Mouse (Mus musculus): ENCODE measurements around the gene Capn15.

The Capn15 gene

DNA sequence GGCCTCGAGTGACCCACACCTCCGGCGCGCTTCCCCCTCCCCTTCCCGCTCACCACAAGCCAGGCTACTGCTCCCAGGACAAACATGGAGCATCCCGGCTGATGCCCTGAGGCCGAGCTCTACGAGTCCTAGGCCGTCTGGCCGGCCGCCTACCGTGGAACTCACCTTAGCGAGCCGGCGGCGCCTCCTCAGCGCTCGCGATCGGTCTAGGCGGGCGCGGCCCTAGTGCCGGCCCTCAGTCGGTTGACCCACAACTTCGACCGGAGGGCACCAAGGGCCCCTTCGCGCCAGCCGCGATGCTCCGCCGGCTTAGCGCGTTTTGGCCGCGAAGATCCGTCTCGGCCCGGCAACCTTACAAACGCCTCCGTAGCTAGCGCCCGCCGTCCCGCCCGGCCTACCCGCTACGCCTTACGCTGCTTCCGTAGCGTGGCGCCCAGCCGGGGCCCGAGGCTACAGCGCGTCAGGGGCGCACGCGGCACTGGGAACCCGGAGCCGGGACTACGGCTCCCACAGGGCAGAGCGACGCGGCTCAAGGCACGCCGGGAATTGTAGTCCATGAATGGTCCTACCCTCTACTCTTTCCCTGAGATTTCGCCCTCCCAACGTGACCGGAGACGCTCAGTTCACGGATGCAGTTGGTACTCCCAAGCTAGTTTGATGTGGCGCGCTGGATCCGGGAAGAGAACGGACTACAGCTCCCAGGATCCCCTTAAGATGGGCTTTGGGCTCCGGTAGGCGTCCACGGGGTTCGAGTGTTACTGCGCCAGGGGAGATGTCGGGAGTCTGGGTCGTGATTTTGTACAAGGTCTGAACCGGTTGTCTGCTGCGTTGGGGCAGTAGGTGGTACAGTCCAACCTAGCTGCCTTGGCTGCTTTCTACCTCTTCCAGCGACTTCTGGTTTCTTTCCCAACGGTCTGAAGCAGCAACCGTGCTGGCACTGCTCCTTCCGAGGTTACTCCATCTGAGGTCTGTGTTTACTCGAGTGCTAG is at the start of gene Capn15:
Gene Capn15 (minus strand): TSS at position 491 of the 989 bp plus-strand sequence.
- DNase-seq = peak; percentile 96

DNA sequence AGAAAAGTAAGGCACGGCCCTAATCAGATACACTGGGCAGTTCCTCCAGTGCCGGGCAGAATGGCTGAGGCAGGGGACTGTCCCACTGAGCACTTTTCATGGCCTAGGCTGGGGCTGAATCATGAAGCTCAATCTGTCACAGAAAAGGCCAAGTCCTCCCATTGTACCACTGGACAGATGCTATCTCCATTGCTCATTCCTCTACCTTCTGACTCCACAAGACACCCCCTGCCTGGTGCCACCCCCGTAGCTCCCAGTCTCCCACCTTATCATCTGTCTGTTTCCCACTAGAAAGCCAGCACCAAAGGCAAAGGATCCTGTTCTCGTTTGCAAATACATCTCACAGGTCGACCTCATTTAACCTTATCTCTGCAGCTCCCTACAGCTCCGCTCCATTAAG is 46.4 kb upstream of the Capn15 start:
- DNase-seq = no peak

DNA sequence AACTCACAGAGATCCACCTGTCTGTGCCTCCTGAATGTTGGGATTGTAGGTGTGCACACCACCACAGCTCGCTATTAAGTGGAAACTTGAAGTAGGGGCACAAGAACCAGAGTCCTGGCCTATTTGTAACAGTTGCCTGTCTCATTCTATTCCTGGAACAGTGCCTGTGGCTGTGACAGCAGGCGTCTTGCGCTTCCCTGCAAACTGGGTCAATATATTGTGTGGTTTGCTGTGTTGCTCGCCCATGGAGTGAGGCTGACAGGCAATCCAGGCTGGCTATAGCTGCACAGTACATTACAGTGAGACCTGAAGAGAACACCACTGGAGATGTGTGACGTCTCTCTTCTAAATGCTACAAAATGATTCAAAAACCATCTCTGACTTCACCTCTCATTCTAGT is 46.0 kb upstream of the Capn15 start:
- DNase-seq = no peak

DNA sequence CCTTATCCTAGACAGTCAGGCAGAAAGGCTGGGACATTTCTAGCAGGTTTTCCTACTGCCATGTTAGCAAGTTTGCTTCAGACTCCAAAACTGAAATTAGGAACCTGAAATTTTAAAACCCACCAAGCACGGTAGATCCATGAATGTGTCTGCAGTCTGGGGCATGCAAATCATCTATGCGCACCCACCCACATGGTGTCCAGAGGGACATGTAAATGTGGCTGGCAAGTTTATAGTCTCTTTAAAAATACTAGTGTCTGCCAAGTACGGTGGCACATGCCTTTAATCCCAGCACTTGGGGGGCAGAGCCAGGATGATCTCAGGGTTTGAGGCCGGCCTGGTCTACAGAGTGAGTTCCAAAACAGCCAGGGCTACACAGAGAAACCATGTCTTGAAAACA is 42.7 kb upstream of the Capn15 start:
- no peak for DNase-seq

DNA sequence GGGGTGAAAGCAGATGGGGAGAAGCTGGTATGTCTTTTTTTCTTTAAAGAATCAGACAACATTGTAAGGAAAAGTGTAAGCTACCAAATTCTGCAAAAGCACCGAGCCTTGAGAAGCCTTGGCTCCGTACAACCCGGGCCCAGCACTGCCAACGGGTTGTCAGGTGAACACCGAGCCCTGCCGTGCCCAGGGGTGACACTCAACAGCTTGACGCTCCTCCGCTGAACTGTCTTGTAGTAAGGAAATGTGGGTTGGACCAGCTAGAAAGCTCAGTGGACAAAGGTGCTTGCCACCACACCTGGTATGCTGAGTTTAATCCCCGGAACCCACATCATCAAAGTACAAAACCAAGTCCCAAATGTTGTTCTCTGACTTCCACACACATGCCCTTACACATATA is 39.1 kb upstream of the Capn15 start:
- DNase-seq = peak; percentile 45 to 64

DNA sequence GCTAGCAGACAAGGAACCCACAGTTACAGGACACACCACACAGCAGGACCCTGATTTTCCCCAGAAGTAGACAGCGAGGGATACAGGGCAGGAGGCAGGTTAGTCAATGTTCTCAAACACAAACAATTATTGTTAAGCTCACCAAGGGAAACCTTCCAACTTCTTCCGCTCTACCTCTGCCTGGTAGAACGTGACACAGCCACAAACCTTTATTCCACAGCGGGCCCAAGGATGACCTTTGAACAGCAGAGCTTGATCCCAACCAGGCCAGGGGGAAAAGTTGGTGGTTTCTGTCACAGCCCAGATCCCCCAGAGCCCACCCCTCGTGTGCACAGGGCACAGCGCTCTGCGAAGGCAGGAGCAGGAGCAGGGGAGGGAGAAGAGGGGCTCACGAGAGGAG is 38.4 kb upstream of the Capn15 start:
- peak; percentile 59 to 67 for DNase-seq

DNA sequence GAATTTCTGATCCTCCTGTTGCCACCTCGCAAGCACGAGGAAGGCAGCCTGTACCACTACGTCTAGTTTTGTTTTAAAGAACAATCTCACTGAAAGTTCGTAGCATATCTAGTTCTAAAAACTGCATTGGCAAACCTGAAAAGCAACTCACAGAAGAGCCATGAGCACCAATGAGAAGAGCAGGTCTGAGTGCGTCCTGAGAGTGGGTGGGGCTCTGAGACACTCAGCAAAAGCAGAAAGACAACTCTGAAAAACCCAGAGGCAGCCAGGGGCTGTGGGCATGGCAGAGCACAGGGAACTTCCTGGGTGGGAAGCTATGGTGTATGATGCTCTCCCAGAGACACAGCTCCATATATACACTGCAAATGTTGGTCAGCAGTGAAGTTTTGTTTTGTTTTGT is 37.6 kb upstream of the Capn15 start:
- peak in 1 of 2 experiments; percentile 54 for DNase-seq

DNA sequence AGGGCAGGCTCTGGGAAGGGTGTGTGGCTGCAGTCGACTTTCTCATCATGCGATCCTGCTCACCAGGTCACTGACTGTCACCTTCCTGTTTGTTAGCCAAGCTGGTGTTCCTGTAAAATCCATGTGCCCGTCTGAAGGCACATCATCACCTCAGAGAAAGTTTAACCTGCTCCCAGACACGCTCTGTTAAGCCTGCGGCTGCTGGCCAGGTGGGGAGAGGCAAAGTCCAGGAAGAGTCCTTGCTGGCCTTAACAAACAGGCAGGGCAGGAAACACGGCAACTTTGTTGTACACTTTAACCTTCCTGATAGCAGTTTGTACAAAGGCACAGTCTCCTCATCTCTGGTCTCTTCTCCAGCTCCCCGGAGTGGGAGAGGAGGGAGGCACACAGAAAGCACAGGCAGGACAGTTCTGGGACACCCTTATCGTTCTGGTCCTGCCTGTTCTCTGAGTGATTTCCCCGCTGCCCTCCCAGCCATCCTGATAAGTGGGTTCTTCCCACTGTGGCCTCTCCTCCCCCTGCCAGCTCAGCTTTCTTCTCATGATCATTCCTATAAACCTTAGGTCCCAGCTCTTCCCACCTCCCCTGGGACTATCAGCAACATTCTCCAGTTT is 36.2 kb upstream of the Capn15 start:
- DNase-seq = peak; percentile 85 to 92

DNA sequence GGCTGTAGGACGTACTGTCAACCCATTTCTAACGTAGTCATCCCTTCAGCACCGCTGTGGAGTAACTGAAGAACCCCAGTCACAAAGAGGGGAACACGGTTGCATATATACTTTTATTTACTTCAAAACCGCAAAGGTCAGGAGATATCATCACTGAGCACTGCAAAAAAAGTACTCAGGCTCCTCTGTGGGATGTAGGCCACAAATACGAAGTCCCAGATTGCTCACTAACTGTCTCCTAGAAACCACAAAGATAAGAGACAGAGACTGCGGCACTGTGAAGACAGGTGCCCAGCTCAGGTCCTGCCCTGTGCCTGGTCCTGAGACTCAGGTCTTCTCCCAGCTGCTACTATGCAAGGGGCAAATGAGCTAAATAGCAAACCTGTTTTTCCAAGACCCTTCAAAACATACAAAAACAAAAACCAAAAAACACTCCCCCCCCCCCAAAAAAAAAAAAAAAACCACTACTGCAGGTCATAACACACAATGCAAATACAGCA is 35.3 kb upstream of the Capn15 start:
- DNase-seq = no peak

DNA sequence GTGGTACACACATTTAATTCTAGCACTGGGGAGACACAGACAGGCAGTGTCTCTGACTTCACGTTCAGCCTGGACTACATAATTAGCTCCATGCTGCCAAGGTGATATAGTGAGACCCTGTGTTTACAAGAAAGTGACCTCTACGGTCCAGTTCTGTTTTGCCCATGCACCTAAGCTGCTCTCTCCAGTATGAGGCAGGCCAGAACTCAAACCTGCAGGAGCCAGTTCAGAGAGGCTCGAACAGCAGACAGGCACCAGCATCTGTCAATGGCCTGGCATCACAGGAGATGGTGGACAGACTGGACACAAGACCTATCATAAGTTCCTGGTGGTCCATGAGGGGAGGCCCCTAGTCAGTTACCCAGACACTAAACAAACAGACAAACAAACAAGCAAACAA is 32.8 kb upstream of the Capn15 start:
- peak in 1 of 2 experiments; percentile 44 for DNase-seq

DNA sequence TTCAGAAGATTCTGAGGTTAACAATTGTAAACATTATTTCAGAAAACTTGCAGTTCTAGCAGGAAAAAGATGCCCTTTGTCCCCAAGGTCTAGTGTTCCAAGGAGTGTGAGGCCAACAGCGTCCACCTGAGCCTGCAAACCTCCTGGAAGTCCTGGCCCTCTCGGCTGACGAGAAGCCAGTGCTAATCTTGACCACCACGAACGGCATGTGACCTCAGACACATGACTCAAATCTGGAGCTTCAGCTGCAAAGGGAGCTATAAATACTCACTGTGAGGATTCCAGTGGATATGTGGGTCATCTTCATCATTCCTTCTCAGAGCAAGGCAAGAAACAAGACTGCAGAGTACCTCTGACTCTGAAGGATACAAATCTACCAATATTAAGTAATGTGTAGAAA is 32.4 kb upstream of the Capn15 start:
- DNase-seq = peak; percentile 85 to 92

DNA sequence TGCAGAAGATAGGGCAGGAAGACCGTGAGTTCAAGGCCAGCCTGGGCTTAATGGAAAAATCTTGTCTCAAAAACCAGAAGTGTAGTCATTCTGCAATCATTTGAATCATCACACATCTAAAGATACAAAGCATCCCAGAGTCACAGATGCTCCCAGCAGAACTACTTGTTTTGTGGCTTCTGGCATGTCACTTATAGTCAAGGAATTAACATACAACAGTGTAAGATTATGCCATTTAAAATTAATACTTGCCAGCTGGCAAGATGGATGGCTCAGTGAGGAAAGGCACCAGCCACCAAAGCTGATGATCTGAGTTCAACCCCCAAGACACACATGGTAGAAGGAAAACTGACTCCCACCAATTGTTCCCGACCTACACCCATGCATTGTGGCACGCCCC is 31.4 kb upstream of the Capn15 start:
- no peak for DNase-seq

DNA sequence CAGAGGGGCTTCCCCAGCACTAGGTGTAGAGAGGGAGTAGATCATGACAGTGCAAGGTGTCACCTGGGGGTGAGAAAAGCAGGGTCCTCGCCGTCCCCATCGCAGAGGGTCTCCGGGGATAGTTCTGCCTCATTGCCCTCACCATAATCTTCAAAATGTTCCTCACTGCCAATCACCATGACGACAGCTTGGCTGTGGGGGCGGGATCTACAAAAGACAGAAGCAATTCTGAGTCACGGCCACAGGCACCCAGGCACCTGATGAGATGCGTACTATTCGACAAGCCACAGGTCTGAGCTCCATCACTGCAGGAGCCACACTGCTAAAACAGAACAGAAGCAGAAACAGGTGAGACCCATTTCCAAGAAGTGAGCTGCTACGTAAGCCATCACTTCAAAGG is 28.1 kb upstream of the Capn15 start:
- no peak for DNase-seq

DNA sequence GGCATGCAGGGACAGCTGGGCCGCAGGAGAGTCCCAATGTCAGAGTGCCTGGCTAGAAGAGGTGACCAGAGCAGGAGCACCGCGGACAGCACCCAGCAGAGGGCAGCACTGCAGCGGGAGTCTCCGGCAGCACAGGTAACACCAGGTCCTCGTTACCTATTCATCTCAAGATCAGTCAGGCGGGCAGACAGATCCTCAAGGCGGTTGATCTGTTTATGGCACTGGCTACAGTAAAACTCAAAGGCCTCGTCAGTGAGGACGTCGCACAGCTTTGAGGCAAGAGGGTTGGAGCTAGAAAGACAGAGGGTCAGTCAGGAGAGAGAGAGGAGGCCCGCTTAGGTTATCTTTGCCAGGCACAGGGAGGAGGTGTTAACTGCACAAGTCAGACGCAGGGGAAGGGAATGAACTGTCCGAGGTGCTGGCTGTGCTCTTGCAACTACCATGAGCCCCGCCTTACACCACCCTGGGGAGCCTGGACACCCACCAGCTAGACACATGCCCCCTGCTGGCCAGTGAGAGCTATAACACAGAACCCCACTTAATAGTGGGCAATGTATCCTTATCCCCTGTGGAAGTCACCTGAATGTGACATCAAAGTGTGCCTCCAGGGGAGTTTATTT is 26.4 kb upstream of the Capn15 start:
- DNase-seq = peak; percentile 83 to 93

DNA sequence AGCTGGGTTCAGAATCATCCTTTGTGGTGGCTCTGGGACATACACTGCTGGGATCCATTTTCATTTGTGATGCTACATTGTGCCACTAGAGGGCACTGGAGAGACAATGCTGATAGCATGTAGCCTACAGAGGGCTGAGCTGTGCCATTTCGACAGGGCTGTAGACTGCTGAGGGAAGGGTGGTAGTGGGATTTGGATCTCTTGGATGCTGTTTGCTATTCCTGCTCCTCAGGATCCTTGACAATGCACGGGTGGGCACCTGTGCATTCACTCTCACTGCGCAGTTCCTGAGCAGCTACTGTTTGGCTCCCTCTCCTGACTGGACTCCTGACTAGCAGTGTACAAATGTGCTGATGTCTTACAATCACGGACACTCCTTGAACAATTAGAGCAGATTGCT is 23.9 kb upstream of the Capn15 start:
- peak; percentile 77 to 86 for DNase-seq

DNA sequence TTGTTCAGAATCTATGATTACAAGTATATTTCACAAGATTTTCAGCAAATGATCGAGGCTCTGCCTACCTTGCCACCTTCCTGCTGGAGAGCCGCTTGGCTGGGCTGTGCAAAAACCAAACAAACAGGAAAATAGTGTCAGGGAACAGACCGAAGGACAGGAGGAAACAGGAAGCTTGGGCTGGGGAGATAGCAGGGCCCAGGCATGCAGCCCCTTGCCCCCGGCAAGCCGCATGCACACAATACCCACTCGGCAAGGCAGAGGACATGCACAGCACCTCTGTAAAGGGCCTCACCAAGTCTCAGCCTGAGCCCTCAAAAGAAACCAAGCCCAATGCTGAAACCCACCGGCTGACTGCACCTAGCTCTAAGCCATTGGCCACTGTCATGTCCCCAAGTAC is 23.2 kb upstream of the Capn15 start:
- no peak for DNase-seq

DNA sequence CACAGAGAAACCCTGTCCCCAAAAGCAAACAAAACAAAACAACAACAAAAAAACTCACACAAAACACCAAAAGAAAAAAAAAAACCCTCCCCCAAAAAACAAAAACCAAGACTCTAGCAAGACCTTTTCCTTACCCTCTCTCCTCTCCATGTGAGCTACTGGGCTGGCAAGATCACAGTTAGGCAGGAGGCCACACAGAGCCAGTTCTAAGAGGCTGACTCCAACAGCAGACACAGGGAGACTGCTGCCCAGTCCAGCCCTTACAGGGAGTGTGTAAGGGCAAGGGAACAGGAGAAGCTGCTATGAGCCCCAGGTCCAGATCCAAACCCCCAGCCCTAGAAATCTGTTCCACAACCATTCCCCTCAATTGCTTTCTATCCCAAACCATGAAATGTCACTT is 22.7 kb upstream of the Capn15 start:
- DNase-seq = no peak

DNA sequence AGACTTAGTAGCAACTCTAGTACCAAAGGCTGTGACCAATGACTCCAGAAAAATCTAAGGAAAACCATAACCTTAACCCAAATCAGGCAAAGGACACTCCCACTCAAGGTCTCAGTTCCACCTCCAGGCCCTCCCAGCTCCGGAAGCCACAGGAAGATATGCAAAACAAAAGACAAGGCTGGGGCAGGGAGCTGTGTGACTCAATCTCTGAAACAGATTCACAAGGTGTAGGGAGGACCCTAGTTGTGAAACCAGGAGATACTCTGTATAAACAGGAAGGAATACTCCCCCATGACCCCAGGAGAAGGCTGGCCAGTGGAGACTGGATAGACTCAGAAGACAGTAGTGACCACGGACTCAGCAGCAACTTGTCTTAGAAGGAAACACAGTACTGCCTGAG is 22.1 kb upstream of the Capn15 start:
- DNase-seq = peak in 1 of 2 experiments; percentile 8

DNA sequence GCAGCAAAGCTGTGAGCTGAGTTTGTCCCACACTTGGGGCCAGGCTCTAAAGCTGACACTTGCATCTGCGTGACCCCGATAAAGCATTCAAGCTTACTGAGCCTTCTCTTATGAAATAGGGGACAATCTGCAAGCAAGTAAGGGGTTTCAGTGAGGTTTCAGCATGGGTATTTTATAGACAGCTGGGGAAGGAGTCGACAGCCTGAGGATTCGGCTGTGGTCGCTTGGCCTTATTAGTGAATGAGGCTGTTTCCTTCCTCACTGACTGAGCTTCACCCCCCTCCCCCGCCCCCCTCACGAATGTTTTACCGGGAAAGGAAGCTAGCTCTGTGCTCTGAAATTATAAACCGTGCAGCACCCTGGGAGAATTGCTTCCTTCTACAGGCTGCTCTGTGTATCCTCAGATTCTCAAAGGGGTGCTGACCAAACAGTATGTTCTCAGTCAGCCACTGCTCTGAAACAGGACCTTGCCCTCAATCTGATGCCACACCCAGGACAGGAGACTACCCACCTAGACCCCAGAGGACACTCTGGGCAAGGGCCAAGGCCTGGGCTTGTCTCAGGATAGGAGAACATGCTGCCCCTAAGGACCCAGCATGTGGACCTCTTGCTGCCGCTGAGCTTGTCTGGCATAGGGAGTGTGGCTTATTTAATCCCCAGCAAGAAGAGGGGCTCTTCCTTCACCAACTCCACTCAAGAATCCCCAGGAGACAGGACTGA is 20.3 kb upstream of the Capn15 start:
- DNase-seq = peak in 1 of 2 experiments; percentile 57

DNA sequence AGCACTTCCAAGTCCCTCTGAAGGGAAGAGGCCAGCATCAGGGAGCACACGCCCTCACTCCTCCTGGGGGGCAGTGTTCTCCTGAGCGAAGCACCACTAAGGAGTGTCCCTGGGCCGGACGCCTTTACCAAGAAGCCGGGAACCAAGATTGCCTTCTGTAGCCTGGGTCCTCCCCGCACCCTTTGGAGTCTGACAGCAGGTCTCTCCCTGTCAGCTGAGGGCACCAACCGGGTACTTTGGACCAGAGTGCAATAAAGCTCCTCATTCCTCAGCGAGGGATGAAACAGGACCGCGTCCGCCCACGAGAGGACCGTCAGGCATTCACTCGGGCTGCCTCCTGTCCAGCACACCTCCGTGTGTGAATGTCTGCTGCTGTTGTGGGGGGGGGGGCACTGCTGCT is 19.1 kb upstream of the Capn15 start:
- peak; percentile 66 to 67 for DNase-seq

DNA sequence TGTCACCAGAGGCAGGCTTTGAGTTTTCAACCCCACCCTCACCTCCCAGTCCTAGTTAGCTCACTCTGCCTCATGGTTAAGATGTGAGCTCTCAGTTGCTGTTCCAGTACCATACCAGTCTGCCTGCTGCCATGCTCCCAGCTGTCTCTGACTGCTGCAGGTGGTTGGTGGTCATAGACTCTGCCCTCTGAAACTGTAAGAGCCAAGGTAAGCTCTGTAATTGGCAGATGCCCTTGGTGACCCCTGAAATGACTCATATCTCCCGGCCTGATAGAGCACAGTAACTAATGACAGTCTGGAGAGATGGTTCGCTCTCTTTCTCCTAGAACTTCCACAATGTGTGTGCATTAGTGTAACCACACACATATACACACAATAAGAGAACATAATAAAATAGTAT is 18.3 kb upstream of the Capn15 start:
- DNase-seq = peak in 1 of 2 experiments; percentile 4

DNA sequence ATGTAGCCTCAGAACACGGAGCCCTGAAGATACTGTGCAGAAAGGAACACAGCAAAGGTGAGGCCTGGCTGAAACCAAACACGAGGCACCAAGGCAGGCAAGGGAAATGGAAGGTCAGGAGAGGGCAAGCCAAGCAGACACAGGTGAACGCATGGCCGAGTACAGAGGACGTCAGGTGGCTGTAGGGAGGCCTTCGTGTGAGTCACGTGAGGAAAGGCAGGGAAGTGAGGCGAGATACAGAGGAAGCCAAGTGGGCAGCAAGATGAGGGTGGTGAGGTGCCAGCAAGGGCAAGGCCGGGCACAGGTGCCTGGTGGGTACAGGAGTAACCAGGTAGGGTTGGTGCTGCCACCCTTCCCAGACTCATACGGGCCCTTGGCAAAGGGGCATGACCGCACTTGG is 12.8 kb upstream of the Capn15 start:
- DNase-seq = peak in 1 of 2 experiments; percentile 41

DNA sequence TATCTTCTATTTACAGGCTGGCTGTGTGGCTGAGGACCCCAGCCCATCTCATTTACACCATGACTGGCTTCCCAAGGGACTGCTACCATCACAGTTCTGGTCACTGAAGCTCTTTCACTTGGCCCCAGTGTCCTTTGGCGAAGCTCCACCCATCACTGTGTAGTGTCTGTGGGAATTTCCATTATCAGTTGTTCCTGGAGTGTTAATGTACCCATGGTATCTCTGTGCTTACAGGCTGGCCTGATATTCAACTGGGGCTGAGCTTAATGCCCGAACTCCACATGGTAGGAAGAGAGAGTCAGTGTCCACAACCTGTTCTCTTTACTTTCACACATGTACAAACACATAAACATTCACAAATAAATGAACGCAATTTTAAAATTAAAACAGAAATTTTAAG is 7.9 kb upstream of the Capn15 start:
- no peak for DNase-seq

Data from kidney, postnatal 36 days (tissue).